Mouse (Mus musculus) hindbrain, embryonic 12.5 days (tissue): ENCODE data around the gene 1700010I14Rik. TPM values are rescaled to one million over a fixed set of nuclear protein-coding genes. Genes with fewer than 3 reads are reported as not detected.

Experiments
- ATAC-seq: fragments of 200-750 bp; cut with Nextera tagmentation; 2 replicates; pipeline ENCODE4 v1.8.0; 2017; ENCODE audit warnings: moderate TSS enrichment; ENCODE audit not compliant: low FRiP score
- H3K27ac ChIP-seq: fragments of 300-500 bp; sonication (generic); 2 replicates; pipeline ENCODE4 v1.5.1; 2016; ENCODE audit warnings: mild to moderate bottlenecking
- H3K27me3 ChIP-seq: fragments of 300-500 bp; sonication (generic); 2 replicates; pipeline ENCODE4 v1.6.1; 2016; ENCODE audit warnings: mild to moderate bottlenecking
- H3K36me3 ChIP-seq: fragments of 300-500 bp; sonication (generic); 2 replicates; pipeline ENCODE4 v1.6.1; 2016; ENCODE audit warnings: mild to moderate bottlenecking
- H3K4me1 ChIP-seq: fragments of 300-500 bp; sonication (generic); 2 replicates; pipeline ENCODE4 v1.6.1; 2016
- H3K4me2 ChIP-seq: fragments of 300-500 bp; sonication (generic); replicated peaks from 2 replicates; pipeline ENCODE4 v1.6.1; 2016; ENCODE audit warnings: mild to moderate bottlenecking
- H3K4me3 ChIP-seq: fragments of 300-500 bp; sonication (generic); 2 replicates; pipeline ENCODE4 v1.5.1; 2016; ENCODE audit warnings: mild to moderate bottlenecking
- H3K9ac ChIP-seq: fragments of 300-500 bp; sonication (generic); 2 replicates; pipeline ENCODE4 v1.6.1; 2016; ENCODE audit warnings: mild to moderate bottlenecking, moderate library complexity
- H3K9me3 ChIP-seq: fragments of 300-500 bp; sonication (generic); replicated peaks from 2 replicates; pipeline ENCODE4 v1.6.1; 2016; ENCODE audit warnings: mild to moderate bottlenecking
- WGBS: fragments of 180-500 bp; shearing (Covaris S2); methylation state at CpG from one replicate; pipeline ENCODE4 v1.1.7; 2016; 5-methylcytosine and 5-hydroxymethylcytosine counted together
- polyA plus RNA-seq: library from polyadenylated mRNA; unstranded; fragments of >200 nt; fragmentation: Nextera tagmentation; extraction: Ambion mirVana; gene quantifications from 2 replicates; pipeline ENCODE4 v1.2.1, GENCODE M21; 2016

The 1700010I14Rik gene
- polyA plus RNA-seq, 1 experiment from 2014 or later: 2.3 TPM

DNA sequence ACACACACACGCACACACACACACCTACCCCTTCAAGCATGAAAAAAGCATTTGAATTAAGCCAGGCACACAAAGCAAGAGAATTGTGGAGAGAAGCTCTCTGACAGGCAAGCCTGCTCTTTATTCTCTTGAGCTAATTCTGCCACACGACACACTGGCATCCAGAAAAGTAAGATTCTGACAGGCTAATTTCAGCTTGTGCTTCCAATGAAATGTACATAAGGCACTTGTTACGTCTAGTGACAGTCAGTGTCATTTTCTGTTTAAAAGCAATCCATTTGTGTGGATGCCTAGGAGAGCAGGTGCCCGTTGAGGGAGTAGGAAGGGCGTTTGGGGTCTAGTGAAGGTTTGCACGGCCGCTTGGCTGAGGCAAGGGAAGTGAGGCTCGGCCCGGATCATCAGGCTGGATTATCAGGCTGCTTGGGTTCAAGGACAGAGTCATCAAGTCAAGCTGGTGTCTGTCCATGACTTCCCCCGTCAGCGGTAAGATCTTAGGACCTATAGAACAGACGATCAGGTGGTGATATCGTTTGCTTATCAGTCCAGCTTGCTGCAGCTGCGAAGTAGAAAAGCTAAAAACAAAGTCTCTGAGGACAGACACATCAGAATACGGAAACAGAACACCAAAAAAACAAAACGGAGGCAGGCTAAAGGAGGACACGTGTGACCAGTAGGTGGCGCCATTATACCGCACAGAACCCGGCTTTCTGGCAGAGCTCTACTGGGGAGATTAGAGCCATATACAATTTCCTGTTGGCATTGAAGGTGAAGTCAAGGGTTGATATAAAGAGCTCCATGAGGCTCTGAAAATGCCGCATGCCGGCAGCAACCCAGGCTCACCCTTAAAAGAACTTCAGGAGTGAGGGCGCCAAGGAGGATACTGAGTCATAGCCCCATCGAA, 43.4 kb downstream of the 1700010I14Rik start:
- no peak overlapping the region for H3K4me3 ChIP-seq
- H3K9ac ChIP-seq: 0 out of 2 replicates have a peak overlapping the region, but pooled peaks have one; percentile 5
- 16% methylated on average over 24 of the region's 24 CpGs for WGBS
- peaks cover 16% of the 10 kb centered on the region for H3K4me1 ChIP-seq
- 0 out of 2 replicates have a peak overlapping the region, but pooled peaks have one; percentile 17 for H3K27ac ChIP-seq
- peak overlapping the region; percentile 32 for H3K4me2 ChIP-seq
- H3K9me3 ChIP-seq: no peaks in the 10 kb centered on the region
- no peaks in the 10 kb centered on the region for H3K27me3 ChIP-seq
- no peaks in the 10 kb centered on the region for H3K36me3 ChIP-seq
- peak; percentile 69; the same call in 1 of the 2 replicates for ATAC-seq

DNA sequence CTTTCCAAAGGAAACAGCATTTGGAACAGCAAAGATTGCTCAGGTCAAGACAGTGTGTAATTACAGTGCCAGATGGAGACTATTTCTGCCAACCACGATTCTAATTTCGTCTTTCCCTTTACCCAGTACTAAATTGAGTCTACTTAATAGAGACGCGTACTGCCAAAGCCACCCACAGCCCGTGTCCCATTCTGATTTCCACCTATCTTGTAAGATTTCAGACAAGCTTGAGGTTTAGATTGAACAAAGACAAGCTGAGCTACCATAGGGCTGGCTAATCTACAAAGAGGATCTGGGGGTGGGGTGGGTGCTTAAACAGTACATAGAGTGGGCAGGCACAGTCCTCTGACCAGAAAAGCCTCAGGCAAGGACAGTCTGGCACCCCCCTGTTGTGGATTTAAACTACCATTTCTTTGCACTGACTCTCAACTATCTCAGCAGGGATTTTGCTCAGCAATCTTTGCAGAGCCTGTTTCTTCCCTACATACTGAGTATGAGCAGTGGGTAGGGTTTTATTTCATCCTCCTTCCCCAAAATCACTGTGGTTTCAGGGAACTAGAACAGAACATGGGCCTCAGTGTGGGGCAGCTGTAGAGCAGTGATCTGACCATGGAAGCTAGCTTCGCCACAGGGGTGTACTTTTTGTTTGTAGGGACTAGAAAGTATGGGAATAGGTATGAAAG, 44.4 kb downstream of the 1700010I14Rik start:
- Histone ChIP-seq H3K4me3 (no peak overlapping the region), H3K27me3 (no peaks in the 10 kb centered on the region), H3K9me3 (no peaks in the 10 kb centered on the region), H3K4me2 (no peak overlapping the region), H3K4me1 (peaks cover 12% of the 10 kb centered on the region), H3K36me3 (no peaks in the 10 kb centered on the region), H3K27ac (no peak overlapping the region), H3K9ac (no peak overlapping the region)
- WGBS: 76% methylated on average over 6 of the region's 6 CpGs
- no peak for ATAC-seq

DNA sequence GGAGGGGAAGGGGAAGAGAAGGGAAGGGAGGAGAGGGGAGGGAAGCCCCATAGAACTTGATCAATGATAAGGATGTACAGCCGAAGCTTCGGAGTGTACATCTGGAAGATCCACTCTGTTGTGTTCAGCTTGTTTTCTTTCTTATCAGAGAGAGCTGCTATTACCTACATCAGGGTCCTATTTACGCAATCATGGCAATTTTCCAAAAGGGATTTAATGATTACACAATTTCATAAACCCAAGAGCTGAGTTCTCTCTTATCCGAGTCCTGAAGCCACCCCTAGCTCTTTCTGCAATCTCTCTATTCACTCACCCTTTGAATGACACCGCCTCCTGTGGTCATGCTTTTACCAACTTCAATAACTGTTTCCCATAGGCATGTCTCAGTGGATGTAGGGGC, 45.4 kb downstream of the 1700010I14Rik start:
- no peak overlapping the region for H3K4me3 ChIP-seq
- H3K4me2 ChIP-seq: no peak overlapping the region
- no peak for ATAC-seq
- H3K27ac ChIP-seq: no peak overlapping the region
- no peaks in the 10 kb centered on the region for H3K36me3 ChIP-seq
- 82% methylated on average over 5 of the region's 5 CpGs for WGBS
- H3K27me3 ChIP-seq: no peaks in the 10 kb centered on the region
- H3K9ac ChIP-seq: no peak overlapping the region
- H3K9me3 ChIP-seq: no peaks in the 10 kb centered on the region
- peaks cover 12% of the 10 kb centered on the region for H3K4me1 ChIP-seq

DNA sequence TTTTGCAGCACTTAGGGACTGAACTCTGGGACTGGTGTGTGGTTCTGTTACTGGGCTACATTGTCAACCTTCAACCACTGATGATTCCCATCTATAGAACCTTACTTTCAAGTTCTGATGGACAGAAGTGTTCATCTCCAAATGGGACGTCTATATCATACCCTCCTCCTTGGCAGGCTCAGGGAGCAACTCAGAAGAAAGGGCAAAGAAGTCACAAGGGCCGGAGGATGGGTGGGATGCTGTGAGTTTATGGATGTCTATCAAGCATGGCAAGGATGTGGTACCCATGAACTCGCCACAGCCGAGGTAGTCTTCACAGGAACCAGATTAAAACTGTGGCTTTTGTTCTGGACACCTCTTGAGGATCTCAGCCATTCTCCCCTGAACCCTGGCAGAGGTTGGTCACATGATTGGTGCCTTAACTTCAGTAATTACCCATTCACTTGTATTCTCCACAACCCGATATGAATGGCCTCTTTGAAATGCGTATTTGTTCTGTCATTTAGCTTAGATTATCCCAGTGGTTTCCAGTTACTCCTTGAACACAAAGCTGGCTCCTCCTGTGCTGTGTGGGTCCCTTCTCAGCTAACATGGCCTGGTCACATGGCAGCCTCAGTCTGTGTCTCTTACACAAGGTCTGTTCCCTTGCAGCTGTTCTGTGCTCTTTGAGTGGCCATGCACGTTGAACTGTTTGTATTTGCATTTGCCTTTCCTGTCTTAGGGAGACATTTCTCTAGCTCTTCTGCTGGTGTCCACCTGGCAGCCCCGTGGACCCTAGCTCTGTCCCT, 47.6 kb downstream of the 1700010I14Rik start:
- Histone ChIP-seq H3K4me3 (no peak overlapping the region), H3K4me1 (peaks cover 12% of the 10 kb centered on the region), H3K9ac (no peak overlapping the region), H3K27ac (no peak overlapping the region), H3K36me3 (no peaks in the 10 kb centered on the region), H3K9me3 (no peaks in the 10 kb centered on the region), H3K27me3 (no peaks in the 10 kb centered on the region), H3K4me2 (no peak overlapping the region)
- 67% methylated on average over 8 of the region's 8 CpGs for WGBS
- no peak for ATAC-seq

DNA sequence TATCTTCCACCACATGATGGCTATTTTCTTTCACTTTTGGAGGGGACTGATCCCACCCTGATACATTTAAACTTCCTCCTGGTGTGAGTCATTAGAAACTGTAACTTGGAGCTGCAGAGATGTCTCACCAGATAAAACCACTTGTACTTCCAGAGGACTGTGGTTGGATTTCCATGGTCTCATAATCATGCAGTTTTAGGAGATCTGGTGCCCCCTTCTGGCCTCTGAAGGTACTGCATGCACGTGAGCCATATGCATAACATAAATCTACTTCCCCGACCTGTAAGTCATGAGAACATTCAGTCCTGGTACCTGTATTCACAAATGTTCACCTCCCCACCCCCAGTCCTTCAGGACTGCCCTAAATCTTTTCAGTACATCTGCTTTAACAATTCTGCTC, 54.6 kb downstream of the 1700010I14Rik start:
- no peak for ATAC-seq
- WGBS: 55% methylated on average over 2 of the region's 2 CpGs
- H3K27ac ChIP-seq: no peak overlapping the region

DNA sequence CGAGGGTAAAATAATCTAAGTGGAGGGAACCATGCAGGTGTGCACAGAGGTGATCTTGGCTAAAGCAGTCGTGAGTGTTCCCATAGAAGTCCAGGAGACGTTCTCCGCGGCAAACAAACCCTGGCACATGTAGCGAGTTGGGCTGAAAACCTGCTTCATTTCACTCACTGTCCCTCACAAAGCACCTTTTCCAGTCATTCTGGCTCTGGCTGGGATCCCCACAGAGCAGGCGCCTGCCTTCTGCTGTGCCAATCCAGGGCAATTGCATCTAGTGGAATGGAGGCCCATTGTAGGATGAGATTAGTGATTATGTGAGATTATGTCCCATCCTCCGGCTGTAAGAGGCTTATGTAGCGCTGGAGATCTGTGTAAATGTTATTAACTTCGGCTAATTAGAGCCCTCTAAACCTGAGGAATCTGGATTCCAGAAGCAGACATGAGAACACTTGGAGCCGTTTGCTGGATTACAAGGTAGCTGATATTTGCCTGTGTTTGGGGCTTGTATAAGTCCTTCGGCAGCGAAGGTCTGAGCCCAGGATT, 64.4 kb downstream of the 1700010I14Rik start:
- H3K36me3 ChIP-seq: no peaks in the 10 kb centered on the region
- H3K4me3 ChIP-seq: no peak overlapping the region
- 77% methylated on average over 13 of the region's 13 CpGs for WGBS
- no peak overlapping the region for H3K9ac ChIP-seq
- no peaks in the 10 kb centered on the region for H3K9me3 ChIP-seq
- H3K4me2 ChIP-seq: no peak overlapping the region
- no peak for ATAC-seq
- no peaks in the 10 kb centered on the region for H3K4me1 ChIP-seq
- H3K27ac ChIP-seq: no peak overlapping the region
- no peaks in the 10 kb centered on the region for H3K27me3 ChIP-seq

More for the DNA sequence above, 54.6 kb downstream of the 1700010I14Rik start:
- H3K4me3 ChIP-seq: no peak overlapping the region
- H3K36me3 ChIP-seq: no peaks in the 10 kb centered on the region
- H3K4me2 ChIP-seq: no peak overlapping the region
- no peaks in the 10 kb centered on the region for H3K9me3 ChIP-seq
- H3K4me1 ChIP-seq: no peaks in the 10 kb centered on the region
- no peak overlapping the region for H3K9ac ChIP-seq
- no peaks in the 10 kb centered on the region for H3K27me3 ChIP-seq

DNA sequence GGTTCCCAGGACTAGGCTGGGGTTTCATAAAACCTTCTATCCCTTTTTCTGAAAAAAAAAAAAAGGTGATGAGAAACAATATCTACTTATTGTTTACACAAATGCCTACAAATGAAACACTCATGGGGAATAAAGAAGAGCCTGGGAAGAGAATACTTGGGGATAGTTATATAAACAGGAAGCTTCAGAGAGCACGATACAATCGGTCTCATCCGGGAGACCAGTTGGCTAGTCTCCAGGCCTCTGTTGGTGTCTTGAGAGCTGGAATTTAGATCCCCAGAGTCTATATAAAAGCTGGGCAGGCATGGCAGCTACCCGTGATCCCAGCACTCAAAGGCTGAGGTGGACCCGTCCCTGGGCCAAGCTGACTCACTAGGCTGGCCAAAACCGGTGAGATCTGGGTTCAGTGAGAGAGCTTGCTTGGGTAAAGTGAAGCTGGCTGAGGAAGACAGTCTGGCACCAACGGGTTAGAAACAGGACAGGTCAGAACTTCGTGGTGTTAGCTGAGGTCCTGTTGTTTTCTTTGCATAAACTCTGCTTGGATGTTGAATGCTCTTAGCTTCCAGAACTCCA, 71.3 kb downstream of the 1700010I14Rik start:
- Histone ChIP-seq H3K36me3 (no peaks in the 10 kb centered on the region), H3K9ac (no peak overlapping the region), H3K4me1 (no peaks in the 10 kb centered on the region), H3K27me3 (no peaks in the 10 kb centered on the region), H3K27ac (no peak overlapping the region), H3K9me3 (no peaks in the 10 kb centered on the region), H3K4me2 (no peak overlapping the region), H3K4me3 (no peak overlapping the region)
- ATAC-seq: no peak
- WGBS: 84% methylated on average over 8 of the region's 8 CpGs
